Mouse (Mus musculus): ENCODE measurements around the gene Gm21988. TPM values are rescaled to one million over a fixed set of nuclear protein-coding genes. Genes with fewer than 3 reads are reported as not detected.

The Gm21988 gene
- polyA plus RNA-seq, 1 experiment: 6.0 TPM

DNA sequence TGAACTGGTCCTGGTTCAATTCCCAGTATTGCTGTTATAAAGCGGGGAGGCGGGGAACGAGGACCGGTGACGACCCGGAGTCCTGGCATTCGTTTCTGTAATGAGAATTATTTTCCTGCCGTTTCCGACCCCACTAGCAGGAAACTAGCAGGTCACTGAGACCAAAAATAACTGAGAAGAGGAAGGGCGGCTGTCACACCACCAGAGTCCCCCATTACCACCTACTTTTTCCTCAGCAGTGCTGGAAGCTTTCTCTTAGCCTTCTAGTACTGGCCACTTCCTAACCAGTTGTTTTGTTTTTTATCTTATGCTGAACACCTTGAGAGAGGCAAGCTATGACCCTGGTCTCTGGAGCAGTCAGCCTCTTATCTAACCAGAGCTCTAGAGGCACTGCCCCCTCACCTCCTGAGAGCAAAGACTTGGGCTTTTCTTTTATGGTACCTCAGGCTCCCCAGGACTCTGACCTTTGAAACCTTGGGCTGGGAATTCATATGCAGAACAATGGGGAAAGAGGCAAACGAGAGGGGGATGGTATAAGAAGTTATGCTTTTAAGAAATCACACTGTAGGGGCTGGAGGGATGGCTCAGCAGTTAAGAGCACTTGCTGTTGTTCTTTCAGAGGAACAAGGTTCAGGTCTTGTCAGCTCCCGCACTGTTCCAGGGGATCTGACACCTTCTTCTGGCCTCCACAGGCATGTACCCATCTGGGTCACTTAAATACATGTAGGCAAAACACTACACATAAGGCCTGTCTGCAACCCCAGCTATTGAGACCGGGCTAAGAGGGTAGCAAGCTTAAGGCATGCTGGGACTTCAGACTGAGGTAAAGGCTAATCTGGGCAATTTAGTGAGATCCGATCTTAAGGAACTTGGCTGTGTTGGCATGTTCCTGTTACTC, 17.8 kb downstream of the Gm21988 start:
- H3K9me3 ChIP-seq (ENCODE audit: control insufficient read depth, low read length): no peaks in the 10 kb centered on the region
- TF ChIP-seq GATA1 (IDR thresholded peaks at IDR 0.05; ENCODE audit: low read length) (peak; percentile 88), TAL1 (IDR thresholded peaks at IDR 0.05; ENCODE audit: low read length) (peak; percentile 90)
- H3K4me1 ChIP-seq (ENCODE audit: control insufficient read depth): peaks cover 90% of the 10 kb centered on the region
- peak overlapping the region; percentile 69 for H3K4me3 ChIP-seq (replicated peaks)
- H3K36me3 ChIP-seq (ENCODE audit: control insufficient read depth): peaks cover 44% of the 10 kb centered on the region
- H3K27me3 ChIP-seq (ENCODE audit: control insufficient read depth): peaks cover 12% of the 10 kb centered on the region

DNA sequence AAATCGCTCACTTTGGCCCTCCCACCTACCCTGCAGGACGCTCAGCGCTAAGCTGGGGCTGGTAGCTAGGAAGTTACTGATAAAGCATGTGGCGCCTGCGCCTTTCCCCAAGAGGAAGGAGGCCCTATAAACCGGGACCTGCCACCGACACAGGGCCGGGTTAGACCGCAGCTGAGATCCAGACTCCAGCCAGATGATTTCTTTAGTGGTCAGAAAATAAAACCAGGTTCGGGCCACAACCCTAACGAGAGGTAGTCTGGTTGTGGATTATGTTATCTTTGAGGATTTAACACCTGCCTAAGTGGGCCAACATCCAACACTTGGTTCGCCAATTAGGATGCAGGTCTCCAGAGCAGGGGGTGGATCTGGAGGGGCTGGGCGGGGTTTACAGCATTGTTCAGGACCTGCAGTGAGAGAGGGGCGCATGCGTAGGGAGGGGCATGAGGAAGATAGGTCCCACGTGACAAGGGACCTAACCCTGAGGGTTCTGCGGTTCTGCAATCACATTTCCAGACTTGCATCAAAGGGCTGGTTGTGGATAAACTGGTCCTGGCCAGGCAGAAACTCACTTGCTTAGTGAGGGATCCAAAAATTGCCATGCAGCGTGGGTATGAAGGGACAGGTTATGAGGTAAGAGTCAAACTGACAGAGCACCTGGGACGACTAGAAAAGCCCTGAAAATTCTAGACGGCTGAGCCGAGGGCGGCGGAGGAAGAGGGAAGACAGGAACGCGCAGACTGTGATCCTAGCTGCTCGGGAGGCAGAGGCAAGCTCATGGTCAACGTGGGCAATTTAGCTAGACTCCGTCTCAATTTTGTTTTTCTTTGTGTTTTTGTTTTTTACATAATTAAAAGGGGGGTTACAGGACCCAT, 18.7 kb downstream of the Gm21988 start, which contains the start of gene Slc16a13:
Slc16a13 (minus strand) TSS at position 334 of the 872 bp plus-strand sequence.
- Histone ChIP-seq H3K4me3 (replicated peaks) (peak within 1 kb of the TSS; percentile 69), H3K4me1 (ENCODE audit: control insufficient read depth) (peaks cover 81% of the 10 kb centered on the region), H3K9me3 (ENCODE audit: control insufficient read depth, low read length) (no peaks in the 10 kb centered on the region), H3K36me3 (ENCODE audit: control insufficient read depth) (peaks cover 48% of the 10 kb centered on the region), H3K27me3 (ENCODE audit: control insufficient read depth) (peaks cover 11% of the 10 kb centered on the region)
- TF ChIP-seq GATA1 (IDR thresholded peaks at IDR 0.05; ENCODE audit: low read length) (no peak), TAL1 (IDR thresholded peaks at IDR 0.05; ENCODE audit: low read length) (no peak)

DNA sequence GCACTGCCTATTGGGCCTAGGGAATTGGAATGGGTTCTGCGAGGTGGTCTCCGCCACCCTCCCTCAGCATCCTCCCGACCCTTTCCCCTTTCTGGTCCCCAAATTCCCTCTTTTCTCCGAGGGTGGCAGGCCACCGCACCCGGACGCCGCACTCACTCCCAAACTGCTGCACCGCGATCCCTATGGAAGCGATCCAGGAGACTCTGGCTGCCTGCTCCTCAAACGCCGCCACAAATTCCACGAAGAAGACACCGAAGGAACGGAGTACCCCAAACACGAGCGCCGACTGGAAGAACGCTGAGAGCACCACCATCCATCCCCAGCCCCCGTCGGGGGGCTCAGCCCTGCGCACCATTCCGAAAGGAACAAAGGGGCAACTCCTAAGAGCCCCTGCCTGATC, 19.3 kb downstream of the Gm21988 start:
- Histone ChIP-seq H3K36me3 (ENCODE audit: control insufficient read depth) (peaks cover 46% of the 10 kb centered on the region), H3K27me3 (ENCODE audit: control insufficient read depth) (peaks cover 14% of the 10 kb centered on the region), H3K4me1 (ENCODE audit: control insufficient read depth) (peaks cover 75% of the 10 kb centered on the region), H3K4me3 (replicated peaks) (peak overlapping the region; percentile 69), H3K9me3 (ENCODE audit: control insufficient read depth, low read length) (no peaks in the 10 kb centered on the region)
- TF ChIP-seq GATA1 (IDR thresholded peaks at IDR 0.05; ENCODE audit: low read length): no peak
- TF ChIP-seq TAL1 (IDR thresholded peaks at IDR 0.05; ENCODE audit: low read length): no peak

DNA sequence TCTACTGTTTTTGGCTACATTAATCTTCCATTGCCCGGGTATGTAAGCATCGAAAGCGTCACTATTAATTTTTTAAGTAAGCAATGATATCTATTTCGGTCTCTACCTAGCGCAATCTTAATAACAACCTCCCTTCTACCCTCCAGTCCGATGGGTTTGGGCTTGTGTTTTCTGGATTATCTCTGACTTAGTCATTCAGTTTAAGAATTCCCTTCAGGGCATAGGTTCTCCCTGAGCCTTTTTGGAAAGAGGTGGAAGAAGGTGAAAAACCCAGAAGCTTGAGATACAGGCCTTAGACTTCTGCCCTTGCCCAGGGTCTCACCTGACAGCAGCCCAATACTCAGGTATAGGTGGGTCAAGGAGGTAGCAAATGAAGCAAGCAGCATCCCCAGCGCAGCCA, 19.8 kb downstream of the Gm21988 start:
- H3K27me3 ChIP-seq (ENCODE audit: control insufficient read depth): peaks cover 19% of the 10 kb centered on the region
- H3K9me3 ChIP-seq (ENCODE audit: control insufficient read depth, low read length): peaks cover 3% of the 10 kb centered on the region; the same call in 1 of the 2 replicates
- peaks cover 46% of the 10 kb centered on the region for H3K36me3 ChIP-seq (ENCODE audit: control insufficient read depth)
- TF ChIP-seq GATA1 (IDR thresholded peaks at IDR 0.05; ENCODE audit: low read length) (no peak), TAL1 (IDR thresholded peaks at IDR 0.05; ENCODE audit: low read length) (no peak)
- H3K4me1 ChIP-seq (ENCODE audit: control insufficient read depth): peaks cover 75% of the 10 kb centered on the region
- H3K4me3 ChIP-seq (replicated peaks): peak overlapping the region; percentile 69

DNA sequence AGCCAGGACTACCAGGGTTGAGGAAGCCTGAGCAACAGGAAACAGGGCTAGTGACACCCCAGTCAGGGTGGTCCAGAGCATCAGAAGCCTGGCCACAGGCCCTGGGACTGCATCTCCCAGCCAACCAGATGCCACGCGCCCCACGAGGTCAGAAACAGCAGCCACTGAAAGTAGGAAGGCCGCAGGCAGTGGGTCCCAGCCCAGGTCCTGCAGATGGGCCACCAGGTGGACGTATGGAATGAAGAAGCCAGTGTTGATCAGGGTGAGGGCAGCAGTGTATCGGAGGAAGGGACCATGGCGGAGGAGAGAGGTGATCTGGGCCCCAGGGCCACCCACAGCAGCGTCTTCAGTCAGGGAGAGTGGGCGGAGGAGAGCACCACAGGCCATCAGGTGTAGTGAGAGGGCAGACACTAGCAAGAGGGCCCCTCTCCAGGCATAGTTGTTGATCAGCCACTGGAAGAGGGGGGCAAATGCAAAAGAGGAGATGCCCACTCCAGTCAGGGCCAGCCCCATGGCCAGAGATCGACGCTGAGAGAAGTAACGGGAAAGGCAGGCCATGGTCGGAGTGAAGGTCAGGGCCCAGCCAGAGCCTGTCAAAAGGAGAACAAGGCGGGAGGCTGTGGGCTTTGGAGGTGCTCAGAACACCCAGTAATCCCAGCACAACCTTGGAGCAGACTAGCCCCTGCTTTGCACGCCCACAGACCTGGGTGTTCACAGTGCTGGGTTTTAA, 20.7 kb downstream of the Gm21988 start:
- TF ChIP-seq GATA1 (IDR thresholded peaks at IDR 0.05; ENCODE audit: low read length) (no peak), TAL1 (IDR thresholded peaks at IDR 0.05; ENCODE audit: low read length) (no peak)
- H3K27me3 ChIP-seq (ENCODE audit: control insufficient read depth): peaks cover 29% of the 10 kb centered on the region
- peaks cover 39% of the 10 kb centered on the region for H3K36me3 ChIP-seq (ENCODE audit: control insufficient read depth)
- peaks cover 5% of the 10 kb centered on the region; the same call in 1 of the 2 replicates for H3K9me3 ChIP-seq (ENCODE audit: control insufficient read depth, low read length)
- H3K4me1 ChIP-seq (ENCODE audit: control insufficient read depth): peaks cover 73% of the 10 kb centered on the region
- peak overlapping the region; percentile 69 for H3K4me3 ChIP-seq (replicated peaks)

DNA sequence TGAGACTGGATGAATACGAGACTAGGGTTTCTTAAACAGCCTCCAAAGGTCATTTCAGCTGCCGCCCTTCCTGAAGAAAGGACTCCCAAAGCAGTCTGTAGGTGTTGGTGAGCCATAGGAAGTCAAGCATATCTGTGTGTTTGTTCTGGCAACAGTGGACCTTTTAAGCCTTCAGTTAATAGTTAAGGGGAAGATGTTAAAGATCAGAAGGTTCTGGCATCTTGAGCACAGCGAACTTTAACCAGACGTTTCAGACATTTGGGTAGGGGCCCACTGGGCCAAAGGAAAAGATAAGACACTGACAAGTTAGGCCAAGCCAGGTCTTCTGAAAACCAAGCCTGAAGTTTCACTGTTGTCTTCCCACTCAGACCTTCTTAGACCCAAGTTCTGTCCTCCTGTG, 21.6 kb downstream of the Gm21988 start:
- peaks cover 5% of the 10 kb centered on the region; the same call in 1 of the 2 replicates for H3K9me3 ChIP-seq (ENCODE audit: control insufficient read depth, low read length)
- H3K4me3 ChIP-seq (replicated peaks): no peak overlapping the region
- TF ChIP-seq TAL1 (IDR thresholded peaks at IDR 0.05; ENCODE audit: low read length): no peak
- TF ChIP-seq GATA1 (IDR thresholded peaks at IDR 0.05; ENCODE audit: low read length): no peak
- H3K4me1 ChIP-seq (ENCODE audit: control insufficient read depth): peaks cover 64% of the 10 kb centered on the region
- H3K36me3 ChIP-seq (ENCODE audit: control insufficient read depth): peaks cover 32% of the 10 kb centered on the region
- H3K27me3 ChIP-seq (ENCODE audit: control insufficient read depth): peaks cover 37% of the 10 kb centered on the region

DNA sequence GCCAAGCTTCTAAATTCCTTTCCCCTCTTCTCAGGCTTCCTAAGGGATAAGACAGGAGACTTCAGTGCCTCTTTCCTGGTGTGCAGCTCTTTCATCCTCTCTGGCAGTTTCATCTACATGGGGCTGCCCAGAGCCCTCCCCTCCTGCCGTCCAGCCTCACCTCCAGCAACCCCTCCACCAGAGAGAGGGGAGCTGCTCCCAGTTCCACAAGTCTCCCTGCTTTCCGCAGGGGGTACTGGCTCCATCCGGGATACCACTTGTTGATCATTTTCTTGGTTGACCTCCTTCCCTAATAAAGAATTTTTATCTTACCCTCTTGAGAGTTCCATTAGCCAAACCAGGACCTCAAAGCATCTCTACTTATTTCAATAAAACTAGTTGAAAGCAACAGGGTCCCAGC, 23.5 kb downstream of the Gm21988 start:
- H3K4me3 ChIP-seq (replicated peaks): no peak overlapping the region
- TF ChIP-seq GATA1 (IDR thresholded peaks at IDR 0.05; ENCODE audit: low read length) (no peak), TAL1 (IDR thresholded peaks at IDR 0.05; ENCODE audit: low read length) (no peak)
- H3K4me1 ChIP-seq (ENCODE audit: control insufficient read depth): peaks cover 49% of the 10 kb centered on the region
- peaks cover 27% of the 10 kb centered on the region for H3K36me3 ChIP-seq (ENCODE audit: control insufficient read depth)
- H3K9me3 ChIP-seq (ENCODE audit: control insufficient read depth, low read length): peaks cover 5% of the 10 kb centered on the region; the same call in 1 of the 2 replicates
- peaks cover 54% of the 10 kb centered on the region for H3K27me3 ChIP-seq (ENCODE audit: control insufficient read depth)

DNA sequence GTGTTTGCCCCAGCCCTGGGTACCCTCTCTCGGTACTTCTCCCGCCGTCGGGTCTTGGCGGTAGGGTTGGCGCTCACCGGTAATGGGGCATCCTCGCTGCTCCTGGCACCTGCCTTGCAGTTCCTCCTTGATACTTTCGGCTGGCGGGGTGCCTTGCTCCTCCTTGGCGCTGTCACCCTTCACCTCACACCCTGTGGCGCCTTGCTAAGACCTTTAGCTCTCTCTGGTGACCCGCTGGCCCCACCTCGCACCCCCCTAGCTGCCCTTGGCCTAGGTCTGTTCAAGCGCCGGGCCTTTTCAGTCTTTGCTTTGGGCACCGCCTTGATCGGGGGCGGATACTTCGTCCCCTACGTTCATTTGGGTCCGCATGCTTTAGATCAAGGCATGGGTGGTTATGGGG, 24.3 kb downstream of the Gm21988 start:
- TF ChIP-seq GATA1 (IDR thresholded peaks at IDR 0.05; ENCODE audit: low read length) (no peak), TAL1 (IDR thresholded peaks at IDR 0.05; ENCODE audit: low read length) (no peak)
- peaks cover 27% of the 10 kb centered on the region for H3K36me3 ChIP-seq (ENCODE audit: control insufficient read depth)
- peaks cover 5% of the 10 kb centered on the region; the same call in 1 of the 2 replicates for H3K9me3 ChIP-seq (ENCODE audit: control insufficient read depth, low read length)
- H3K27me3 ChIP-seq (ENCODE audit: control insufficient read depth): peaks cover 59% of the 10 kb centered on the region
- no peak overlapping the region for H3K4me3 ChIP-seq (replicated peaks)
- peaks cover 41% of the 10 kb centered on the region for H3K4me1 ChIP-seq (ENCODE audit: control insufficient read depth)
